Mouse (Mus musculus) layer of hippocampus, adult 18-20 months (tissue): ENCODE results near the gene Lamtor2. TPM values are rescaled to one million over a fixed set of nuclear protein-coding genes. Genes with fewer than 3 reads are reported as not detected.
A peak's percentile ranks its signal among the peaks of the same experiment; 100 is the strongest.

Source experiments
- DNase-seq, 2 experiments: peaks; one replicate each; pipeline ENCODE4 v3.0.0; 2022; ENCODE audit warnings: low spot score in 2 of 2
- total RNA-seq, 2 experiments: library from RNA; stranded (reverse); gene quantifications; 2 replicates each; pipeline ENCODE4 v1.2.3; 2021

Lamtor2 gene
- total RNA-seq, 2 experiments from 2014 or later: 112 to 113 TPM

- no peak for DNase-seq
These were observed 16.2 kb upstream of the Lamtor2 start for GRCm38 (mm10) chr3:88569093-88569492.

- no peak for DNase-seq
These were observed 15.7 kb upstream of the Lamtor2 start for GRCm38 (mm10) chr3:88568615-88569014.

DNA sequence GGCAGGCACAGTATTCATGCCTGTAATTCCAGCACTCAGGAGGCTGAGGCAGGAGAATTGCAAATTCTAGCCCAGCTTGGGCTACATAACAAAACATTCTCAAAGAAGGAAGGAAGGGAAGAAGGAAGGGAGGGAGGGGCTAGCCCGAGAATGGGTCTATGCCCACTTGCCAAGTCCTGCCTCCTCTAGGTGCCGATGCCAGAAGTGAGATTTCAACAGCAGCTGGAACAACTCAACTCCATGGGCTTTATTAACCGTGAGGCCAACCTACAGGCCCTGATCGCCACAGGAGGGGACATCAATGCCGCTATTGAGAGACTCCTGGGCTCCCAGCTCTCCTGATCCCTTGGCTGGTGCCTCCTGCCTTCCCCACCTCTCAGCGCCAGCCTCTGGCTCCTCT lies 15.0 kb upstream of the Lamtor2 start:
- no peak for DNase-seq

GRCm38 (mm10) chr3:88566536-88567061 lies 13.7 kb upstream of the Lamtor2 start:
- no peak for DNase-seq

GRCm38 (mm10) chr3:88566116-88566515 lies 13.2 kb upstream of the Lamtor2 start:
- DNase-seq: no peak

- DNase-seq: no peak
These were observed 11.1 kb upstream of the Lamtor2 start for GRCm38 (mm10) chr3:88563966-88564365.

DNA sequence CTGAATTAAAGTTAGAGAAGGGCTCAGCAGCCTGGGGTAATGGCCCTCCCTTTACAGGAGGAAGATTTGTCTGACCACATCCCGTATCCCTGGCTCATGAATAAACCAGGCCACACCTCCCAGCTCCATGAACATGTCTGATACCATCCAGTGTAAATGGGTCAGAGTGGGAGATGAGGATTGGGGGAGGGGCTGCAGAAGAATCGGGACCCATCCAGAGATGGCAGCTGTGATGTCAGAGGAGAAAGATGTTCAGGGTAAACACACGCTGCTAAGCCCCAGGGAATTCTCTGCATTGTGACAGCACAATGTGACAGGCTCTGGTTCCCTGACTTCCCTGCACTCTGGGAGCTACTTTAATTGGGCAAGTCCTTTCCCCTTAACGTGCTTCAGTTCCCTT lies 10.6 kb upstream of the Lamtor2 start:
- no peak for DNase-seq

DNA sequence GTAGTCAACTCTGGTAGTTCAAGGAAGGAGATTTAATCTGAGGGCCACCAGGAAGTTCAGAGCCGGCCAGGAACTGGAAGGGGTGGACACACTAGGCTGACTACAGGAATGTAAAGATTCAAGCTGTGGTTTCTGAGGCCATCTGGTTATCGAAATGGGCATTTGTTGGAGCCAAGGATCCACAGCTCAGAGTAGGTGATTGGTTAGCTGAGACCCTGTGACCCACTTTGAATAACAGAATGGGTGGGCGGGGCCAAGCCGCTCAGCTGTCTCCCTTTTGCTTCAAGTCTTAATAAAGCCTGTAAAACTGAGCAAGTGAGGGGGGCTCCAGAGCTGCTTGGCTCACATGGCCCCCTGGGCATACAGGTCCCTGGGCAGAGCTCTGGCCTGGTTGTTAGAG lies 9.1 kb upstream of the Lamtor2 start:
- DNase-seq: no peak

- DNase-seq: no peak
These were observed 6.7 kb upstream of the Lamtor2 start for GRCm38 (mm10) chr3:88559596-88559995.

GRCm38 (mm10) chr3:88556616-88557015 lies 3.7 kb upstream of the Lamtor2 start:
- DNase-seq: no peak

DNA sequence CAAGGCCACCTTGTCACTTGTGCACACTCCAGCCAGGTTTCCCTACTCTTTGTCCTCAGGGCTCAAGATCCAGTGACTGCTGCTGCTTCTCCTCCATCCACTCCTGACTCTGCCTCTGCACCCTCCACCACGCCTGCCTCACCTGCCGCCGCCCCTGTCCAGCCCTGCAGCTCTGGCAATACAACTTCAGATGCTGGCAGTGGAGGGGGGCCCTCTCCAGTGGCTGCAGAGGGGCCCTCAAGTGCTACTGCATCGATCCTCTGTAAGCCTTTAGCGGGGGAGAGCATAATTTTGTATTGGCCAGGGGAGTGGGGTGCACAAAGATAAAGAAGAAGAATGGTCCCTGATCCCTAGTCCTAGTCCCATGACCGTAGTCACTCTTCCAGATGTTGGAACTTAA lies 2.9 kb upstream of the Lamtor2 start:
- DNase-seq: no peak

DNA sequence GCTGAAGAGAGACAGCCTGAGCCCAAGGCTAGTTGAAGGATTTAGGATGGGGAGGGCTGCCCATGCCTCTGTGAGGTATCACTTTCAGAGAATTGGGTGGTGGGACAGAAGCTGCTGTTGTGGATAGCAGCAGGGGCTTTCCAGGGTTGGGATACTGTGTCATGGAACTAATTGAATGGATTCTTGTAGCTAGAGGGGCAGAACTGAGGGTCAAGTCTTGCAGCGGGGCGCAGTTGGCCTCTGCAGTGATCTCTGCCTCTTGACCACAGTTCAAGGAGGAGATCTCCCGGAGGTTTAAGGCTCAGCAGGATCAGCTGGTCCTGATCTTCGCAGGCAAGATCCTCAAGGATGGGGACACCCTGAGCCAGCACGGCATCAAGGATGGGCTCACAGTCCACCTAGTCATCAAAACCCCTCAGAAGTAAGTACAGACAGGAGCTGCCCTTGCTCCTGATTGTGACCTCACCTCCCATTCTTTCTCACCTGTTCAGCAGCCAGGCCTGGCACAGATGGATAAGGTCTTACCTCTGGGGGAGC lies 2.3 kb upstream of the Lamtor2 start:
- no peak for DNase-seq

DNA sequence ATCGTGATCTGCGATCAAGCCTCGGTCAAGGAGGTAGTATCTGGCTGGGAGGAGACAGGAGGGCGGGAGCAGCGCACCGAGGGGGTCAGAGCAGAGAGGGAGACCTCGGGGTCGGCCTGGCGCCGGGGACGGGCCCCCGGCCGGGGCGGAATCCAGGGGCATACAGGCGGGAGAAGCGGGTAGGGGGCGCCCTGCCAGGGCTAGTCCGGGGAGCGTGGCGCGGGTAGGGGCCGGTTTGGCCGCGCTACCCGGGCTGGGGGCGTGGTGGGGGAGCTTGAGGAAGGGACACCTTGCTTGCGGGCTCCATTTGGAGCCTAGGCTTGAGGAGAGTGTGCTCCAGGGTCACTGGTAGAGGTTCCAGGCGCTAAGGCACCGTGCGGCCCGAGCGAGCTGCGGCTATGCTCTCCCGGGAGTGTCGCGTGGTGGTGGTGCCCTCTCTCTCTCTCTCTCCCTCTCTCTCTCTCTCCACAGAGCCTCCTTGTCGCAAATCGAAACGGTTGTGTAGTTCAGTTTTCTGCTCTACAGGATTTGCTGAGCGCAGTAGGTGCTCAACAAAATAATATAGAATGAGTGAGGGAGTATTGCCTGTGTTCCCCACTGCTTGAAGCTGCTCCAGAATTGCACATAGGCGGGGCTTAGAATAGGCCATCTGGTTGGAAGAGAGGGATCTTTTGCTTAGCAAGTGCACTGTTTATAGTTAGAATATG lies 1.2 kb upstream of the Lamtor2 start:
- DNase-seq: peak in 1 of 2 experiments; percentile 59

- peak; percentile 79 to 91 for DNase-seq
These were observed 628 bp upstream of the Lamtor2 start, which contains the start of gene Ubqln4 for GRCm38 (mm10) chr3:88553525-88553879. TSS of gene Ubqln4 (plus strand) at chr3:88553758.

- no peak for DNase-seq
These were observed 710 bp downstream of the Lamtor2 start for GRCm38 (mm10) chr3:88552082-88552645.

- DNase-seq: no peak
These were observed 1.3 kb downstream of the Lamtor2 start for GRCm38 (mm10) chr3:88551586-88551985.

GRCm38 (mm10) chr3:88548180-88548917 lies 4.5 kb downstream of the Lamtor2 start, which contains the start of gene Rab25:
TSS of gene Rab25 (minus strand) at chr3:88548300.
- DNase-seq: no peak

- DNase-seq: no peak
These were observed 6.0 kb downstream of the Lamtor2 start for GRCm38 (mm10) chr3:88546674-88547418.

DNA sequence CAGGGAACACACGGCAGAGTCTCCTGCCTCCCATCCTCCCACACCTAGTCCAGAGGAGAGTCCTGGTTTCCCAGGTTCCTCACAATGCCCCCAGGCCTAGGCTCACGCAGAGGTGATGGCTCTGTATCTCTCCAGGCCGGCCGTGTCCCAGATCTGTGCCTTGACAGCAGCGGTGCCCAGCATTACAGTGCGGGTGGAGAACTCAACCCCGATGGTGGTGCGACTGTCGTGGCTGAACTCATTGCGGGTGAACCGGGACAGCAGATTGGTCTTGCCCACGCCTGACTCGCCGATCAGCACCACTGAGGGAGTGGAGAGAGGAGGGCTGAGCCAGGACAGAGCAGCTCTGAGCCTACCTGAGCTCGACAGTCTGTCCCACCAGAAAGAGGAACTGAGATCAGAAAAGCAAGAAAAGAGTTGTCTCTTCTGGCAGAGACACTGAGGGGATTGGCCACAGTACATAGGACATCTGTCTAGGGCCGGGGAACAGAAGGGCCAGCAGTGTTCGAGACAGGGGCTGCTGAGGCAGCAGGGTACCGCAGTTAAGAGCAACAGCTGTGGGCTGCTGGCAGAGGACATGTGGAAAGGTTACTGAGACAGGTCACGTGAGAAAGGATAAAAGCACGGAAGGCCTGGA lies 7.8 kb downstream of the Lamtor2 start:
- DNase-seq: no peak

DNA sequence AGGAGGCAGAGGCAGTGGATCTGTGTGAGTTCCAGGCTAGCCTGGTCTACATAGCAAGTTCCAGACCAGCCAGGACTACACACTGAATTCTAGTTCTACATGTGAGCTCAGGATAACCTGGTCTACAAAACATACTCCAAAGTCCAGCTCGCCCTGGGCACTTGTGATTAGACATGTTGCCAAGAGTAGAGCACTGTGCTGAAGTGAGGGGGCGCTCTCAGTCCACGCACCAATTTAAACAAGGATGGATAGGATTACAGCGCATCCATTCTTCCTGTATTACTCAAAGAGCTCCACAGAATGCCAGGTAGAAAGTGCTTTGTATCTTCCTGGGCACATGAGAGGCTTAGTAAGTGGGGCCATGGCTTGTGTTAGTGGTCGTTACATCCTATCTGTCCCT lies 8.4 kb downstream of the Lamtor2 start:
- no peak for DNase-seq
